7 mouse cellular contexts compared by ENCODE assay signal in the genomic region with DNA sequence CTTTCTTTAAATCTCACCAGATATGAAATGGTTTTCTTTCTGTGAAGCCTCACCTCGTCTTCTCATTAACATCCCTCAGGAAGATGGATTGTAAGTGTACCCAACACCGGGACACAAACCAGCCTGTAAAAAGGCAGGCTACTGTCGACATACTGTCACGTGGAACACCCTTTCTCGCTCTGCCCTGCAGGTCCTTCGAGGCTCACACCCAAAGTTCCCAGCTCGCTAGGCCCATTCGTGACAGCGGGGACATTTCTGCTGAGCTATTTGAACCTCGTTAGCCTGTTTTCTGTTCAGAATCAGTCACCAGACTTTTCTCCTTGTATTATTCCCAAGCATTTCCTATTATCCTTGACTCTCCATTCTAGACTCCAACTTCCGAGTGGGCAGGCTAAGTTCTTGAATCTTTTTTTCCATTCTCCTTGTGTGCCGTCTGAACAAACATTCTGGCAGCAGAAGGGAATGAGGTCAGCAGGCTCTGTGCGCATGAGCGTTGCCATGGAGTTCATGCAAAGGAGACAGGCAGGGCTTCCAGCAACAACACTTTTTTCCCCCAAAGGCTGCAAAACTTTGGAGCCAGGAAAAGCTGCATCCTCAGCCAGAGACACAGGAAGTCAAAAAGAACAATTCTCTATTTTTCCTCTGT.
DNase-seq lines count a peak whose midpoint lies in the region; ATAC-seq and TF ChIP-seq lines count a peak whose summit lies in the region.

No protein-coding gene starts in this region.

- H3K27me3 ChIP-seq in embryonic facial prominence, embryonic 10.5 days (replicated peaks; ENCODE audit: low read depth, poor library complexity, severe bottlenecking), result no peaks in the 10 kb centered on the region
- H3K27me3 ChIP-seq in heart, adult 2 months (ENCODE audit: control insufficient read depth, insufficient read depth, low read length), result no peaks in the 10 kb centered on the region
- no peaks in the 10 kb centered on the region for H3K27me3 ChIP-seq in kidney, embryonic 15.5 days

- no peaks in the 10 kb centered on the region; the same call in 1 of the 2 replicates for H3K9me3 ChIP-seq in embryonic facial prominence, embryonic 10.5 days
- H3K9me3 ChIP-seq in kidney, embryonic 15.5 days (replicated peaks), result 0 out of 2 replicates have a peak, but pooled peaks cover 4% of the 10 kb centered on the region

- TF ChIP-seq EP300 in heart, adult 2 months (IDR thresholded peaks at IDR 0.05; ENCODE audit: insufficient read depth, low read depth, low read length), result no peak

- no peak overlapping the region for H3K27ac ChIP-seq in embryonic facial prominence, embryonic 10.5 days (replicated peaks)
- H3K27ac ChIP-seq in heart, adult 2 months, result peak overlapping the region; percentile 68
- H3K27ac ChIP-seq in kidney, embryonic 15.5 days, result peak overlapping the region; percentile 49

- no peak overlapping the region for H3K4me2 ChIP-seq in kidney, embryonic 15.5 days

- WGBS in embryonic facial prominence, embryonic 10.5 days, result 76% methylated on average over 14 of the region's 14 CpGs
- WGBS in heart, adult 2 months, result 44% methylated on average over 14 of the region's 14 CpGs
- 70% methylated on average over 14 of the region's 14 CpGs for WGBS in kidney, embryonic 15.5 days

- no peak for TF ChIP-seq CTCF in heart, adult 2 months (IDR thresholded peaks at IDR 0.05)

- 0 out of 2 replicates have a peak, but pooled peaks have one; percentile 31 for ATAC-seq in cerebellum, adult (ENCODE audit: insufficient number of reproducible peaks, low FRiP score, low TSS enrichment)
- peak; percentile 49; the same call in 1 of the 2 replicates for ATAC-seq in kidney, embryonic 15.5 days (replicated peaks; ENCODE audit: low FRiP score)
- ATAC-seq in megakaryocyte progenitor cell, adult 5-6 weeks (replicated peaks; ENCODE audit: poor library complexity), result no peak

- no peaks in the 10 kb centered on the region for H3K4me1 ChIP-seq in embryonic facial prominence, embryonic 10.5 days
- H3K4me1 ChIP-seq in heart, adult 2 months (ENCODE audit: control insufficient read depth, insufficient read depth, low read length), result peaks cover 6% of the 10 kb centered on the region
- no peaks in the 10 kb centered on the region for H3K4me1 ChIP-seq in kidney, embryonic 15.5 days

- no peak for TF ChIP-seq POLR2A in heart, adult 2 months (IDR thresholded peaks at IDR 0.05; ENCODE audit: insufficient read depth, low read depth, low read length)

- H3K4me3 ChIP-seq in embryonic facial prominence, embryonic 10.5 days, result no peak overlapping the region
- H3K4me3 ChIP-seq in heart, adult 2 months, result 0 out of 2 replicates have a peak overlapping the region, but pooled peaks have one; percentile 6
- H3K4me3 ChIP-seq in kidney, embryonic 15.5 days (replicated peaks), result no peak overlapping the region

- H3K79me2 ChIP-seq in heart, adult 2 months (replicated peaks; ENCODE audit: control insufficient read depth, insufficient read depth, low read length), result no peaks in the 10 kb centered on the region

- intact Hi-C loops in heart, adult 2 months (cut with DNase I), result no loop called here
- intact Hi-C loops in left cerebral cortex, postnatal 4 days (cut with DNase I), result no loop called here

- no peak overlapping the region for H3K9ac ChIP-seq in heart, adult 2 months (ENCODE audit: low read depth, low read length)
- H3K9ac ChIP-seq in kidney, embryonic 15.5 days, result no peak overlapping the region

- peak; percentile 29 for DNase-seq in embryonic facial prominence, embryonic 10.5 days (ENCODE audit: low spot score)
- DNase-seq in heart, adult 2 months, result peak; percentile 88 to 91
- DNase-seq in left cerebral cortex, postnatal 4 days, result peak; percentile 70
- DNase-seq in ovary, postnatal 36 days (ENCODE audit: low spot score), result peak; percentile 63

- H3K36me3 ChIP-seq in embryonic facial prominence, embryonic 10.5 days (replicated peaks), result no peaks in the 10 kb centered on the region
- H3K36me3 ChIP-seq in heart, adult 2 months (ENCODE audit: control insufficient read depth, insufficient read depth, low read length), result peaks cover 5% of the 10 kb centered on the region
- 0 out of 2 replicates have a peak, but pooled peaks cover 5% of the 10 kb centered on the region for H3K36me3 ChIP-seq in kidney, embryonic 15.5 days

Comparison
In these comparisons a context has a peak if more than half of its experiments do, and no peak if none do; other contexts are left out.
1. DNase-seq: peak in every context shown above with its lines; median percentile 90 in heart, adult 2 months; 70 in left cerebral cortex, postnatal 4 days; 63 in ovary, postnatal 36 days; 29 in embryonic facial prominence, embryonic 10.5 days.